Mouse (Mus musculus): ENCODE data around the gene Fam57b.
A peak's percentile ranks its signal among the peaks of the same experiment; 100 is the strongest.

DNA sequence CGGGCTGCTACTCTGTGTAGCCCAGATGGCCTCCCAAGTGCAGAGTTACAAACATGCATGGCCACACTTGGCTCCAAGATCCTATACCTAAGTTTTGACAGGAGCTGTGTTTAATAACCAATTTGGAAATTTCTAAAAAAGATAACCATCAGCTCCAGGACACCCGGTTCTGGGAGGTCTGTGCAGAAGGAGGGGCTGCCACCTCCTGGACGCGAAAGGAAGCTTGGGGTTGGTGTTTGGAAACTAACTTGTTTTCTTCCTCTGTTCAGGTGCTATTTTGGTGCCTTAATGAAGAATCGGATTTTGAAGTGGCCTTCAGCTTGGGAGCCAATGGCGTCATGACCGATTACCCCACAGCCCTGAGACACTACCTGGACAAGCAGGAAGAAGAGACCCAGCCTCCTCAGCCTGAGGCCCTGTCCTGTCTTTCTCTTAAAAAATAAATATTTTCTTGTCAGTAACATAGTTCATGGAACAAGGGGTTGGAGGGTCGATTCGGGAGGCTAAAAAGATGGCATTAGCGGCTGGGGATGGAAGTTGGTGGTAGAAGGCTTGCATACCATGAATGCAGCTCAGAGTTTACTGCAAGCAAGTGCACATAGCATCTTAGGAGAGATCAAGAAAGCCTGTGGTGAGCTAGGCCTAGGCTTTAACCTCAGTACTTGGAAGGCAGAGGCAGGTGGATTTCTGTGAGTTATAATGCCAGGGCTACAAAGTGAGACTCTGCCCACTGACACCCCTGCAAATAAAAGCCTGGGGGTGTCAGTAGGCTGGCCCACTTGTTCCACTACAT lies 22.1 kb upstream of the Fam57b start:
- TF ChIP-seq CTCF (IDR thresholded peaks at IDR 0.05), result peak; percentile 59
- TF ChIP-seq EP300 (IDR thresholded peaks at IDR 0.05), result no peak

Measured in lung, postnatal 0 days (tissue).